Mouse (Mus musculus) neutrophil, adult 65 days (primary cell): ENCODE data around the gene Tcf19. TPM values are rescaled to one million over a fixed set of nuclear protein-coding genes. Genes with fewer than 3 reads are reported as not detected.

ENCODE experiments used
- total RNA-seq: library from RNA; stranded (reverse); gene quantifications from 2 replicates; pipeline ENCODE4 v1.2.4, GENCODE M21; 2023

Gene Tcf19
- 23.8 and 24.8 TPM in 2 replicates for total RNA-seq

DNA sequence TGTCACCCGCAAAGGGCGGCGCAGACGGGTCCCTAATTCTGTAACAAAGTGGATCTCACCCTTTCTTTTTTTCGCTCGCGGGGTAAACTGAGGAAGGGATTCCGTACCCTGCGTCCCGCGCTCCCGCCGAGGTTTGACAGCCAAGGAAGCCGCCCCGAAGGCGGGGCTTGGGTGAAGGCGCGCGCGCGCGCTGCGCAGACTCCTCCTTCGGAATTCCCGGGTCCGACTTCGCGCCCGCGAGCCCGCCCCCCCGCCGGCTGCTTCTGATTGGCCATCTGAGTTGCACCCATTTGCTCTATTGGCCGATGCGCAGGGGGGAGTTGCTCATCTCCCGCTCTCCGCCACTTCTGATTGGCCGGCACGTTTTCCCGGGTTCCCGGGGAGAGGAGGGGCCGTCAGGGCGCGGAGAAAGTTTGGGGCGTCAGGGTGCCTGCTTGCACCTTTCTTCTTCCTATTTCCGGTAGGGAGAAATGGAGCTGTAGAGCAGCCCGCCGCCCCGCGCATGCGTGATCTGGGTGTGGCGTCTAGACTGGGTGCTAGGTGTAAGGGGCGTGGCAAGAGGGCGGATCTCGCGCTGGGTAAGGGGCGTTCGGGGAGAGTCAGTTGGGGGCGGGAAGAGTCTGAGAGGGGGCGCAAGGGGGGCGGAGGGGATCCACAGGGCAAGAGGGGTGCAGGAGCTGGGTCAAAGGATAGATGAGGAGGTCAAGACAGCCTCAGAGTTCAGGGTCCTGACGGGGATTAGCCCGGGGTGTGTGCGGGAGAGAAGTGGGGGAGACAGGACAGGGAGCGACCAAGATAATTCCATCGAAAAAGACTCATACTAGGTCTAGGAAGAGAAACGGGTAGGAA lies at the start of gene Tcf19, which contains the start of gene Cchcr1:
Gene Tcf19, minus strand, starts transcription at position 173 of the 849 bp plus-strand sequence.
Gene Cchcr1, plus strand, starts transcription at position 449 of the 849 bp plus-strand sequence.

DNA sequence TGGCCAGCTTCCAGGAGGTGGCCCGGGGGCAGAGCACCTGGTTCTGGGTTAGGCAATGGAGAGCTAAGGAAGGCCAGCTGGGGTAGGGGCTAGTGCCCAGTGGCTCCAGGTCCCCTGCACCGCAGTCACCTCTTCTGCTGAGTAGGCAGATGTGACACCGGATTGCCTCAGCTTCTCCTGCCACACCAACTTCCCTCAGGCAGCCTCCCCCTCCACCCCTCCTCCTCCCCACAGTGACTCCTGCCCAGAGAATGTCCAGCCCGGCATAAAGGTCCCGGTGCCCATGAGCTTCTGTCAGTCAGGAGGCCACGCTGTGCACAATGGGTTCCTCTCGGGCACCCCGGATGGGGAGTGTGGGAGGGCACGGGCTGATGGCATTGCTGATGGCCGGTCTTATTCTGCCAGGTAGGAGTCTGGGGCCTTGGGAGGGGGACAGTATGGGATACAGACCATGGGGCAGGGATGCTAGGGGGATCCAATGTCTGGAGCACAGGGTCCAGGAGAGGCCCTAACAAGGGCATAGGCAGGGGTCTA lies 35.3 kb upstream of the Tcf19 start, which contains the start of gene Cdsn:
Gene Cdsn, plus strand, starts transcription at position 248 of the 534 bp plus-strand sequence.

DNA sequence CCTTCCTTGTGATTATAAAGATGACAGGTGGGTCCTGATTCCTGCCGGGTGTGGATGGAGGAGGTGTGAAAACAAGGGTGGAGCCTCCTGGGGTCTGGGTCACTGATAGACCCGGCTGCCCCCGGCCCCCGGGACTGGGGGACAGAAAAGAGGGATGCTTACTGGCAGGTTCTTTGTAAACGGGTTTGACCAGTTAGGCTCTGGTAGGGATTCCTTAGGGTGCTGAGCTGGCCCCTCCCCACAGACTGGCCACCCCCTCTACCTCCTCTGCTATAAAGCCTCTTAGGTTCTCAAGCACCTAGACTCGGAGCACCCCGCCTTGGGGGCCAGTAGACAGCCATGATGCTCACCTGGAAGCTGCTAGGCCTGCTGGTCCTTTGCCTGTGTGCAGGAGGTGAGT lies 16.3 kb upstream of the Tcf19 start, which contains the start of gene Psors1c2:
Gene Psors1c2, plus strand, starts transcription at position 301 of the 400 bp plus-strand sequence.

DNA sequence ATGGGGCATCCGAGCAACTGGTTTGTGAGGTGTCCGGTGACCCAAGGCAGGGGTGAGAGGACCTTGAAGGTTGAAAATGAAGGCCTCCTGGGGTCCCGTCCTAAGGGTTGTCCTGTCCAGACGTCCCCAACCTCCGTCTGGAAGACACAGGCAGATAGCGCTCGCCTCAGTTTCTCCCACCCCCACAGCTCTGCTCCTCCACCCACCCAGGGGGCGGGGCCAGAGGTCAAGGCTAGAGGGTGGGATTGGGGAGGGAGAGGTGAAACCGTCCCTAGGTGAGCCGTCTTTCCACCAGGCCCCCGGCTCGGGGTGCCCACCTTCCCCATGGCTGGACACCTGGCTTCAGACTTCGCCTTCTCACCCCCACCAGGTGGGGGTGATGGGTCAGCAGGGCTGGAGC lies 10.8 kb downstream of the Tcf19 start, which contains the start of gene Pou5f1:
Gene Pou5f1, plus strand, starts transcription at position 243 of the 400 bp plus-strand sequence.

DNA sequence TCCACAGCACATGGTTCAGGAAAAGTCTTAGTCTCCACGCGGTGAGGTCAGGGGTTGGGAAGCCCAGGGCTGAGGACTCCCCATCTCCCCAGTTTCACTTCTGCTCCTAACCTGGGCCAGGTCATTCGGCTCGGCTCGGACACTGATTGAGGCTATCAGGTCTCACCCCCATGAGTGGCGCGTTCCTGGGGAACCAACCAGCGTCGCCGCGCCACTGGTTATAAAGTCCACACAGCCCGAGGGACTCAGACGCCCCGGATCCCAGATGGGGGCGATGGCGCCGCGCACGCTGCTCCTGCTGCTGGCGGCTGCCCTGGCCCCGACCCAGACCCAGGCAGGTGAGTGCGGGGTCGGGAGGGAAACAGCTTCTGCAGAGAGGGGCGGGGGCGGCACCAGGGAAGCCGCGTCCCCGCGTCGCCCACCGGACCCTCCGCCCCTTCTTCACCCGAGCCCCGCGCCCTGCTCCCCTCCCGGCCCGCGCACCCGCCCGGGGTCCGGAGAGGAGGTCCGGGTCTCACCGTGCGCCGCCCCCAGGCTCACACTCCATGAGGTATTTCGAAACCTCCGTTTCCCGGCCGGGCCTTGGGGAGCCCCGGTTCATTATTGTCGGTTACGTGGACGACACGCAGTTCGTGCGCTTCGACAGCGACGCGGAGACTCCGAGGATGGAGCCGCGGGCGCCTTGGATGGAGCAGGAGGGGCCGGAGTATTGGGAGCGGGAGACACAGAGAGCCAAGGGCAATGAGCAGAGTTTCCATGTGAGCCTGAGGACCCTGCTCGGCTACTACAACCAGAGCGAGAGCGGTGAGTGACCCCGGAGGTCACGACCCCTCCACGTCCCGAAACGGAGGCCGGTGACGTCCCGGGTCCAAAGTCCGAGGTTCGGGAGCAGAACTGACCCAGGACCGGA lies 46.5 kb downstream of the Tcf19 start, which contains the start of gene H2-Q10:
Gene H2-Q10, plus strand, starts transcription at position 248 of the 910 bp plus-strand sequence.

Other genes starting within 250 kb of the Tcf19 start
- gene H2-Q1, start 196.4 kb downstream of the Tcf19 start, total RNA-seq = 5.9 and 6.8 TPM in 2 replicates
- 7.6 and 11.1 TPM in 2 replicates for gene H2-Q2, start 174.6 kb downstream of the Tcf19 start, total RNA-seq
- gene H2-Q4, start 137.2 kb downstream of the Tcf19 start, total RNA-seq = 116 and 118 TPM in 2 replicates
- 16.1 and 22.8 TPM in 2 replicates for gene H2-Q6, start 92.0 kb downstream of the Tcf19 start, total RNA-seq
- 16.3 and 24.6 TPM in 2 replicates for gene H2-Q7, start 77.7 kb downstream of the Tcf19 start, total RNA-seq
- 79.5 and 93.8 TPM in 2 replicates for gene H2-Q10, start 46.7 kb downstream of the Tcf19 start, total RNA-seq
- 1.0 and 1.4 TPM in 2 replicates for gene Pou5f1, start 10.8 kb downstream of the Tcf19 start, total RNA-seq
- 10.9 and 20.1 TPM in 2 replicates for gene Cchcr1, start 276 bp upstream of the Tcf19 start, total RNA-seq
- gene Psors1c2, start 16.4 kb upstream of the Tcf19 start, total RNA-seq = not detected in 2 replicates
- not detected in 2 replicates for gene Cdsn, start 35.3 kb upstream of the Tcf19 start, total RNA-seq
- gene 2300002M23Rik, start 50.6 kb upstream of the Tcf19 start, total RNA-seq = not detected in 2 replicates
- not detected in 2 replicates for gene Sfta2, start 84.7 kb upstream of the Tcf19 start, total RNA-seq
- gene Gm9573, start 109.8 kb upstream of the Tcf19 start, total RNA-seq = not detected in 2 replicates
- not detected in 2 replicates for gene Mucl3, start 126.9 kb upstream of the Tcf19 start, total RNA-seq
- 5.3 and 11.6 TPM in 2 replicates for gene Vars2, start 150.8 kb upstream of the Tcf19 start, total RNA-seq
- 4.2 and 5.6 TPM in 2 replicates for gene Gtf2h4, start 156.9 kb upstream of the Tcf19 start, total RNA-seq
- 0.13 and 0.25 TPM in 2 replicates for gene Ddr1, start 187.8 kb upstream of the Tcf19 start, total RNA-seq